Mouse (Mus musculus) liver, embryonic 11.5 days (tissue): Measurements from ENCODE around the gene Wdr54. TPM values are rescaled to one million over a fixed set of nuclear protein-coding genes. Genes with fewer than 3 reads are reported as not detected.

Source experiments
- polyA plus RNA-seq: library from polyadenylated mRNA; unstranded; fragments of >200 nt; fragmentation: Nextera tagmentation; extraction: Ambion mirVana; gene quantifications from 2 replicates; pipeline ENCODE4 v1.2.1, GENCODE M21; 2014

The Wdr54 gene
- polyA plus RNA-seq, 1 experiment from 2014 or later: 2.3 TPM

Other genes starting within 250 kb of the Wdr54 start
- 0.14 and 0.34 TPM in 2 replicates for gene Sema4f, start 216.6 kb downstream of the Wdr54 start, polyA plus RNA-seq
- gene M1ap, start 209.5 kb downstream of the Wdr54 start, polyA plus RNA-seq: 6.8 and 8.2 TPM in 2 replicates
- 12.6 and 17.2 TPM in 2 replicates for gene Dok1, start 122.9 kb downstream of the Wdr54 start, polyA plus RNA-seq
- 5.0 and 6.2 TPM in 2 replicates for gene Loxl3, start 122.2 kb downstream of the Wdr54 start, polyA plus RNA-seq
- gene Aup1, start 101.9 kb downstream of the Wdr54 start, polyA plus RNA-seq: 220 and 230 TPM in 2 replicates
- gene Htra2, start 101.1 kb downstream of the Wdr54 start, polyA plus RNA-seq: 102 and 103 TPM in 2 replicates
- gene Dqx1, start 98.6 kb downstream of the Wdr54 start, polyA plus RNA-seq: 6.1 and 6.2 TPM in 2 replicates
- gene Tlx2, start 86.1 kb downstream of the Wdr54 start, polyA plus RNA-seq: 0.30 and 0.95 TPM in 2 replicates
- gene Pcgf1, start 78.5 kb downstream of the Wdr54 start, polyA plus RNA-seq: 25.0 and 27.8 TPM in 2 replicates
- 0.53 and 0.73 TPM in 2 replicates for gene Lbx2, start 70.0 kb downstream of the Wdr54 start, polyA plus RNA-seq
- 2.0 and 2.5 TPM in 2 replicates for gene Ccdc142, start 54.8 kb downstream of the Wdr54 start, polyA plus RNA-seq
- 2.7 and 2.9 TPM in 2 replicates for gene Gm42688, start 54.8 kb downstream of the Wdr54 start, polyA plus RNA-seq
- 110 and 115 TPM in 2 replicates for gene Mrpl53, start 47.4 kb downstream of the Wdr54 start, polyA plus RNA-seq
- gene Mogs, start 40.9 kb downstream of the Wdr54 start, polyA plus RNA-seq: 88.9 and 89.6 TPM in 2 replicates
- 45.1 and 50.3 TPM in 2 replicates for gene Wbp1, start 34.8 kb downstream of the Wdr54 start, polyA plus RNA-seq
- gene Ino80b, start 31.0 kb downstream of the Wdr54 start, polyA plus RNA-seq: 15.8 and 17.6 TPM in 2 replicates
- 14.7 and 15.4 TPM in 2 replicates for gene Rtkn, start 20.9 kb downstream of the Wdr54 start, polyA plus RNA-seq
- gene 1700003E16Rik, start within 50 bp of the Wdr54 start, polyA plus RNA-seq: 0.08 and 0.12 TPM in 2 replicates
- 56.3 and 63.4 TPM in 2 replicates for gene Dctn1, start 9.5 kb upstream of the Wdr54 start, polyA plus RNA-seq
- 0.23 and 0.41 TPM in 2 replicates for gene Slc4a5, start 63.4 kb upstream of the Wdr54 start, polyA plus RNA-seq
- gene Mthfd2, start 169.5 kb upstream of the Wdr54 start, polyA plus RNA-seq: 119 and 120 TPM in 2 replicates
- gene Mob1a, start 169.6 kb upstream of the Wdr54 start, polyA plus RNA-seq: 78.5 and 84.8 TPM in 2 replicates
- gene Bola3, start 192.8 kb upstream of the Wdr54 start, polyA plus RNA-seq: 307 and 333 TPM in 2 replicates